Mouse (Mus musculus) lung, postnatal 0 days (tissue): ENCODE measurements around the gene Gm45837. TPM values are rescaled to one million over a fixed set of nuclear protein-coding genes. Genes with fewer than 3 reads are reported as not detected.

ENCODE experiments used
- ATAC-seq: fragments of 200-750 bp; cut with Nextera tagmentation; 2 replicates; pipeline ENCODE4 v1.8.0; 2017; ENCODE audit warnings: moderate library complexity
- DNase-seq: peaks from one replicate; pipeline ENCODE4 v3.0.0-alpha.2; 2016; ENCODE audit warnings: low spot score
- H3K27ac ChIP-seq: fragments of 300-500 bp; sonication (generic); 2 replicates; pipeline ENCODE4 v1.5.1; 2014; ENCODE audit warnings: antibody characterized with exemption, mild to moderate bottlenecking, low read length, mixed read lengths
- H3K27me3 ChIP-seq: fragments of 300-500 bp; sonication (generic); replicated peaks from 2 replicates; pipeline ENCODE4 v1.6.1; 2014; ENCODE audit warnings: low read length, mixed read lengths; ENCODE audit not compliant: insufficient read depth
- H3K36me3 ChIP-seq: fragments of 300-500 bp; sonication (generic); 2 replicates; pipeline ENCODE4 v1.6.1; 2014; ENCODE audit warnings: low read length, mixed read lengths; ENCODE audit not compliant: insufficient read depth
- H3K4me1 ChIP-seq: fragments of 300-500 bp; sonication (generic); 2 replicates; pipeline ENCODE4 v1.6.1; 2014; ENCODE audit warnings: antibody characterized with exemption, low read depth, low read length, mixed read lengths; ENCODE audit not compliant: insufficient read depth
- H3K4me2 ChIP-seq: fragments of 300-500 bp; sonication (generic); replicated peaks from 2 replicates; pipeline ENCODE4 v1.6.1; 2014; ENCODE audit warnings: low read depth, mild to moderate bottlenecking, low read length, moderate library complexity, mixed read lengths
- H3K4me3 ChIP-seq: fragments of 300-500 bp; sonication (generic); 2 replicates; pipeline ENCODE4 v1.5.1; 2014; ENCODE audit warnings: low read depth, low read length
- H3K9ac ChIP-seq: fragments of 300-500 bp; sonication (generic); replicated peaks from 2 replicates; pipeline ENCODE4 v1.6.1; 2014; ENCODE audit warnings: low read depth, mild to moderate bottlenecking
- H3K9me3 ChIP-seq: fragments of 300-500 bp; sonication (generic); 2 replicates; pipeline ENCODE4 v1.6.1; 2016; ENCODE audit warnings: low read length, mixed read lengths
- CTCF ChIP-seq: IDR thresholded peaks from 2 replicates; pipeline ENCODE4 v1.5.1; 2016; ENCODE audit warnings: antibody characterized with exemption, mild to moderate bottlenecking
- EP300 ChIP-seq: IDR thresholded peaks from 2 replicates; pipeline ENCODE4 v1.6.1; 2016; ENCODE audit warnings: antibody characterized with exemption, mild to moderate bottlenecking, control low read depth
- WGBS: fragments of 180-500 bp; shearing (Covaris S2); extraction: QIAGEN DNeasy Blood & Tissue Kit; methylation state at CpG from one replicate; pipeline ENCODE4 v1.1.7; 2014; 5-methylcytosine and 5-hydroxymethylcytosine counted together
- polyA plus RNA-seq: library from polyadenylated mRNA; unstranded; fragments of >200 nt; fragmentation: Nextera tagmentation; extraction: Ambion mirVana; gene quantifications from 2 replicates; pipeline ENCODE4 v1.2.1, GENCODE M21; 2015

The Gm45837 gene
- polyA plus RNA-seq, 1 experiment from 2014 or later, result 4.2 TPM

- Histone ChIP-seq H3K9ac (no peak overlapping the region), H3K9me3 (no peaks in the 10 kb centered on the region), H3K4me3 (no peak overlapping the region), H3K27me3 (no peaks in the 10 kb centered on the region), H3K36me3 (no peaks in the 10 kb centered on the region), H3K4me1 (no peaks in the 10 kb centered on the region), H3K4me2 (no peak overlapping the region), H3K27ac (no peak overlapping the region)
- DNase-seq (no peak), ATAC-seq (no peak)
- TF ChIP-seq EP300 (no peak), CTCF (no peak)
- WGBS, result 42% methylated on average over 8 of the region's 8 CpGs
Observed at GRCm38 (mm10) chr7:101537541-101537940, 126.9 kb downstream of the Gm45837 start.

GRCm38 (mm10) chr7:101538141-101538933 lies 127.7 kb downstream of the Gm45837 start:
- no peak overlapping the region for H3K4me3 ChIP-seq
- no peak overlapping the region for H3K9ac ChIP-seq
- WGBS, result 33% methylated on average over 14 of the region's 14 CpGs
- no peaks in the 10 kb centered on the region for H3K36me3 ChIP-seq
- H3K4me2 ChIP-seq, result no peak overlapping the region
- TF ChIP-seq EP300, result no peak
- TF ChIP-seq CTCF, result peak; percentile 67
- DNase-seq (peak; percentile 72), ATAC-seq (peak; percentile 64)
- H3K27ac ChIP-seq, result no peak overlapping the region
- no peaks in the 10 kb centered on the region for H3K9me3 ChIP-seq
- no peaks in the 10 kb centered on the region for H3K4me1 ChIP-seq
- no peaks in the 10 kb centered on the region for H3K27me3 ChIP-seq

- no peak for ATAC-seq
Observed at GRCm38 (mm10) chr7:101539774-101540173, 129.1 kb downstream of the Gm45837 start.

GRCm38 (mm10) chr7:101540684-101541083 lies 130.0 kb downstream of the Gm45837 start:
- WGBS, result 44% methylated on average over 5 of the region's 5 CpGs
- Histone ChIP-seq H3K27ac (no peak overlapping the region), H3K27me3 (no peaks in the 10 kb centered on the region), H3K4me3 (no peak overlapping the region), H3K4me2 (no peak overlapping the region), H3K36me3 (no peaks in the 10 kb centered on the region), H3K9me3 (no peaks in the 10 kb centered on the region), H3K4me1 (no peaks in the 10 kb centered on the region), H3K9ac (no peak overlapping the region)
- TF ChIP-seq CTCF (no peak), EP300 (no peak)
- ATAC-seq (no peak), DNase-seq (no peak)

More at GRCm38 (mm10) chr7:101539774-101540173, 129.1 kb downstream of the Gm45837 start:
- Histone ChIP-seq H3K4me3 (no peak overlapping the region), H3K27me3 (no peaks in the 10 kb centered on the region), H3K9me3 (no peaks in the 10 kb centered on the region), H3K9ac (no peak overlapping the region), H3K36me3 (no peaks in the 10 kb centered on the region), H3K4me1 (no peaks in the 10 kb centered on the region), H3K27ac (no peak overlapping the region), H3K4me2 (no peak overlapping the region)
- DNase-seq, result no peak
- WGBS, result 31% methylated on average over 9 of the region's 9 CpGs
- TF ChIP-seq CTCF (no peak), EP300 (no peak)

GRCm38 (mm10) chr7:101541132-101541531 lies 130.4 kb downstream of the Gm45837 start:
- WGBS, result 5% methylated on average over 11 of the region's 11 CpGs
- peak; percentile 76 for DNase-seq
- Histone ChIP-seq H3K27me3 (no peaks in the 10 kb centered on the region), H3K4me2 (no peak overlapping the region), H3K27ac (no peak overlapping the region), H3K36me3 (no peaks in the 10 kb centered on the region), H3K9me3 (no peaks in the 10 kb centered on the region), H3K4me1 (no peaks in the 10 kb centered on the region), H3K9ac (no peak overlapping the region), H3K4me3 (no peak overlapping the region)
- peak; percentile 79 for TF ChIP-seq CTCF
- TF ChIP-seq EP300, result no peak
- 0 out of 2 replicates have a peak, but pooled peaks have one; percentile 38 for ATAC-seq

DNA sequence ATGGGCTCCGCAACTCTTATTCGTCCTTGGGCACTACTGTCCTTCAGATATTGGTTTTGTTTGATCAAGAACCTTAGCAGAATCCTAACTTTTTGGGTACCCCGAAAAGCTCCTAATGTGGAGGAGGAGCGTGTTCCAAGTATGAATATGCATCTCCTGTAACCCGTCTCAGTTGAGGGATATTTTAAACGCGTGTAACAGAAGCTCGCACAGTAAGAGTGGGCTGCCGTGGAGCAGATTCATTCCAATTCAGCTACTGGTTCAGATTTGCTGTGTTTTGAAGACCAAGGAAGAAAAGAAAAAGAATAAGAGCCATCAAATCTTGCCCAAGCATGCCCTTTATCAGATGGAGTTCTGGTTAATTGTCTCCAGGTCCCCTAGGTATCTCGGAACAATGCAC lies 131.0 kb downstream of the Gm45837 start:
- H3K9ac ChIP-seq, result no peak overlapping the region
- no peak for ATAC-seq
- no peak overlapping the region for H3K27ac ChIP-seq
- TF ChIP-seq CTCF (no peak), EP300 (no peak)
- H3K27me3 ChIP-seq, result no peaks in the 10 kb centered on the region
- H3K4me3 ChIP-seq, result no peak overlapping the region
- no peaks in the 10 kb centered on the region for H3K9me3 ChIP-seq
- H3K4me2 ChIP-seq, result no peak overlapping the region
- DNase-seq, result no peak
- no peaks in the 10 kb centered on the region for H3K36me3 ChIP-seq
- 85% methylated on average over 10 of the region's 10 CpGs for WGBS
- no peaks in the 10 kb centered on the region for H3K4me1 ChIP-seq
